ENCODE assay signal across 8 mouse cellular contexts in the genomic region with DNA sequence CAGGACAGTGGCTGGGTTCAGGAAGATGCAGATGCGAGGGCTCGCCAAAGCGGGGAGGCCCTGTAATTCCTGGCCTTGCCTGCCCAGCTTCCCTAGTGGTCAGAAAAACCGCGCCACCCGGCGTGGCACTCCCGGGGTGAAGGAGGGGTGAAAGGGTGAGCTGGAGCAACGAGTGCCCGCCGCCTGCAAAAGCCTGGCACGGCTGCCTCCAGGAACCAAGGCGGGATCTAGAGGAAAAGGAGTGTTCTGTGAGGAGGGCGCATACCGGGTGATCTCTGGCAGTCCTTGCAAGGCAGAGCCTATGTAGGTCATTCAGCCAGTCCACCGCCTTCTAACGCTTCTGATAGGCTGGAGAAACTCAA. TPM values are rescaled to one million over a fixed set of nuclear protein-coding genes. Genes with fewer than 3 reads are reported as not detected.
DNase-seq lines count a peak whose midpoint lies in the region; ATAC-seq and TF ChIP-seq lines count a peak whose summit lies in the region.

No protein-coding gene starts in this region.

- H3K27me3 ChIP-seq in hindbrain, postnatal 0 days (ENCODE audit: insufficient read depth, low read length), result no peaks in the 10 kb centered on the region

- peak; percentile 49 for TF ChIP-seq CTCF in hindbrain, postnatal 0 days (IDR thresholded peaks at IDR 0.05; ENCODE audit: low read depth)
- peak; percentile 43 for TF ChIP-seq CTCF in left cerebral cortex, adult 2 months (IDR thresholded peaks at IDR 0.05)

- peak; percentile 46; the same call in 1 of the 2 replicates for ATAC-seq in hindbrain, postnatal 0 days

- H3K27ac ChIP-seq in hindbrain, postnatal 0 days, result peak overlapping the region; percentile 95
- peak overlapping the region; percentile 93 for H3K27ac ChIP-seq in left cerebral cortex, adult 2 months

- peak; percentile 70 to 73 for DNase-seq in adrenal gland, adult 18-20 months (ENCODE audit: low spot score in 2 of 2)
- peak; percentile 35 to 59 for DNase-seq in cerebellum, postnatal 4 days (ENCODE audit: low spot score in 2 of 2)
- peak; percentile 48 to 73 for DNase-seq in gastrocnemius, adult 8-10 months (ENCODE audit: low spot score in 2 of 2)
- peak; percentile 69 for DNase-seq in hindbrain, postnatal 0 days (ENCODE audit: low spot score)
- DNase-seq in left cerebral cortex, adult 2 months (ENCODE audit: extremely low spot score in 1 of 2, low spot score in 2 of 2), result peak; percentile 57 to 63
- DNase-seq in lung, postnatal 4 days, result peak; percentile 86 to 90
- peak; percentile 61 for DNase-seq in skeletal muscle tissue, adult 2 months (ENCODE audit: low read depth, low spot score)
- no peak for DNase-seq in c-Kit-positive CD71-positive TER-119-positive erythroid progenitor cells, embryonic 14.5 days (ENCODE audit: low spot score)

- H3K4me2 ChIP-seq in hindbrain, postnatal 0 days (ENCODE audit: low read depth, low read length), result peak overlapping the region; percentile 84

- intact Hi-C loops in left cerebral cortex, adult 2 months (cut with DNase I), result loop anchor here (1.0 to 10.0 kb wide), 5 partner anchors 32 to 876 kb away; no protein-coding TSS in a partner anchor

- peak overlapping the region; percentile 95 for H3K4me3 ChIP-seq in hindbrain, postnatal 0 days (ENCODE audit: low read length)
- peak overlapping the region; percentile 77 for H3K4me3 ChIP-seq in left cerebral cortex, adult 2 months

- H3K4me1 ChIP-seq in hindbrain, postnatal 0 days (ENCODE audit: insufficient read depth, low read length), result peaks cover 14% of the 10 kb centered on the region

- no peaks in the 10 kb centered on the region for H3K36me3 ChIP-seq in hindbrain, postnatal 0 days (ENCODE audit: insufficient read depth, low read length)

- H3K9ac ChIP-seq in hindbrain, postnatal 0 days (replicated peaks; ENCODE audit: low read length), result peak overlapping the region; percentile 97

- WGBS in hindbrain, postnatal 0 days, result under 1% methylated on average over 17 of the region's 17 CpGs

- no peaks in the 10 kb centered on the region for H3K9me3 ChIP-seq in hindbrain, postnatal 0 days (ENCODE audit: low read length)

RNA-seq across cellular contexts. Expression of a gene that starts 0.6 kb away (rescaled TPM):
- 10 to 100 TPM; 58.8 to 93.1 TPM for total RNA-seq in adrenal gland, adult 18-20 months (2021)
- total RNA-seq in gastrocnemius, adult 8-10 months (2022), result 10 to 100 TPM; 17.8 to 64.2 (median 20.3) TPM
- total RNA-seq in hindbrain, postnatal 0 days (2014; rRNA removed), result 95.6 and 111 TPM in 2 replicates
- 56.2 and 58.1 TPM in 2 replicates for polyA plus RNA-seq in hindbrain, postnatal 0 days (2015; fragmentation: Nextera tagmentation; extraction: Ambion mirVana)
- 100 to 1,000 TPM; 136 to 159 TPM for total RNA-seq in left cerebral cortex, adult 2 months (2021)
